Mouse (Mus musculus) midbrain, embryonic 16.5 days (tissue): ENCODE measurements at regions not wholly inside any gene's neighbourhood (a gene's known extent, or its start where the extent isn't known, plus 50 kb on each side); places are given as distances from the start of the nearest gene placed in this dataset.

Experiments used
- ATAC-seq: fragments of 200-750 bp; cut with Nextera tagmentation; 2 replicates; pipeline ENCODE4 v1.8.0; 2017; ENCODE audit warnings: moderate TSS enrichment
- H3K27ac ChIP-seq: fragments of 300-500 bp; sonication (generic); 2 replicates; pipeline ENCODE4 v1.5.1; 2014; ENCODE audit warnings: mild to moderate bottlenecking, low read length, mixed read lengths
- H3K27me3 ChIP-seq: fragments of 300-500 bp; sonication (generic); 2 replicates; pipeline ENCODE4 v1.6.1; 2014; ENCODE audit warnings: low read depth, low read length, mixed read lengths; ENCODE audit not compliant: control insufficient read depth, insufficient read depth
- H3K36me3 ChIP-seq: fragments of 300-500 bp; sonication (generic); 2 replicates; pipeline ENCODE4 v1.6.1; 2014; ENCODE audit warnings: mild to moderate bottlenecking, low read length, moderate library complexity, mixed read lengths; ENCODE audit not compliant: control insufficient read depth, insufficient read depth
- H3K4me1 ChIP-seq: fragments of 300-500 bp; sonication (generic); 2 replicates; pipeline ENCODE4 v1.6.1; 2014; ENCODE audit warnings: mild to moderate bottlenecking, low read length, mixed read lengths; ENCODE audit not compliant: control insufficient read depth, insufficient read depth
- H3K4me2 ChIP-seq: fragments of 300-500 bp; sonication (generic); 2 replicates; pipeline ENCODE4 v1.6.1; 2014; ENCODE audit warnings: mild to moderate bottlenecking, low read length, mixed read lengths
- H3K4me3 ChIP-seq: fragments of 300-500 bp; sonication (generic); 2 replicates; pipeline ENCODE4 v1.5.1; 2014; ENCODE audit warnings: low read depth, mild to moderate bottlenecking, low read length, moderate library complexity, mixed read lengths
- H3K9ac ChIP-seq: fragments of 300-500 bp; sonication (generic); 2 replicates; pipeline ENCODE4 v1.6.1; 2014; ENCODE audit warnings: low read depth, low read length, mixed read lengths
- H3K9me3 ChIP-seq: fragments of 300-500 bp; sonication (generic); replicated peaks from 2 replicates; pipeline ENCODE4 v1.6.1; 2014; ENCODE audit warnings: mild to moderate bottlenecking, low read length, mixed read lengths; ENCODE audit not compliant: control insufficient read depth, poor library complexity, severe bottlenecking
- WGBS: fragments of 180-500 bp; shearing (Covaris S2); extraction: QIAGEN DNeasy Blood & Tissue Kit; methylation state at CpG from one replicate; pipeline ENCODE4 v1.1.7; 2014; 5-methylcytosine and 5-hydroxymethylcytosine counted together

DNA sequence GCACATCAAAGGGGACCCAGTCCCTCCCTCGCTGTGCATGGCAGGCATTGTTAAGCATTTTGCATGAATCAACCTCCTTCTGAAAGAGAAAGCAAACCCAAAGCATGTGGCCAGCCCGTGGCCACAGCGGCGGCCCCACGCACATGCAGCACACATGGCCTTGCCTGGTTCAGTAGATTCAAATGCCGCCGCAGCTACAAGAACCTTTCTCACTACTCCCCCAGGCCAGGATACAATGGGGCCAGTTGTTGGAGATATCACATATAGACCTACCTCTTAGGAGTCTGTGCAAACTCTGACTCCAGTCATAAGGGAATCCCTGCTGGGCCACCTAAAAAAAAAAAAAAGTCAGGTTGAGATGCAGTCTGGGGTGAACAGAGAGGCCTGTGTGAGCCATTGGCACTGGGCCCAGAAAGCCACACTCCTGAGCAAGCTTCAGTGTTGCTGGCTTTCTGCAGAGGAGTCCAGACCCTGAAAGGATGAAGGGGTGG is 329.4 kb upstream of the Jarid2 start:
- H3K9me3 ChIP-seq: no peaks in the 10 kb centered on the region
- H3K4me3 ChIP-seq: no peak overlapping the region
- no peak overlapping the region for H3K27ac ChIP-seq
- ATAC-seq: no peak
- 54% methylated on average over 7 of the region's 7 CpGs for WGBS
- no peak overlapping the region for H3K9ac ChIP-seq
- H3K36me3 ChIP-seq: no peaks in the 10 kb centered on the region
- H3K4me1 ChIP-seq: no peaks in the 10 kb centered on the region
- no peak overlapping the region for H3K4me2 ChIP-seq
- no peaks in the 10 kb centered on the region; the same call in 1 of the 2 replicates for H3K27me3 ChIP-seq

DNA sequence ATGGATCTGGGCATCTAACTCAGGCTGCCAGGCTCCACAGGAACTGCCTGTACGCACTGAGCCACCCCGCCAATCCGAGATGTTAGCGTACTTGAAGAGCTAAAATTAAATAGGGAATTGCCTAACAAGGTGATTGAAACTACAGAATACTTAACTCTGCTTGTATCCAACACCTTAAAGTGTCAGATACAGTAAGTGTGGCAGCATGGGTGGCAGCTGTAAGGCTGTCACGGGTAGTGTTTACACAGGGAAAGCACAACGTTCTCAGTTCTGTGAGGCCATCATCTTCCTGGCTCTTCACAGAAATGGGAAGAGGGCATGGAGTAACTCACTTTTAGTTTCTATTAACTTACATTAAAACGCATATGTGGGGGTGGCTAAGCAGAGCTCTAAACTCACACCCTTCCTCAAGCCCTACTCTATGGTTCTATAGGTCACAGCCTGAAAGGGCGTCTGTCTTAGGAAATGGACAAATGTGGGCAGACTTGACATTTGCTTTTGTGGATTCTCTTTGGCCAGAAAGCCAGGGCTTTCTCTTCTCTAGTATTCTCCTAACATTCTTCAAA is 325.2 kb upstream of the Jarid2 start:
- H3K27ac ChIP-seq: no peak overlapping the region
- H3K9ac ChIP-seq: no peak overlapping the region
- no peaks in the 10 kb centered on the region for H3K4me1 ChIP-seq
- H3K9me3 ChIP-seq: no peaks in the 10 kb centered on the region
- no peaks in the 10 kb centered on the region for H3K36me3 ChIP-seq
- H3K4me2 ChIP-seq: no peak overlapping the region
- no peaks in the 10 kb centered on the region for H3K27me3 ChIP-seq
- ATAC-seq: no peak
- 91% methylated on average over 8 of the region's 8 CpGs for WGBS
- H3K4me3 ChIP-seq: no peak overlapping the region

GRCm38 (mm10) chr13:44407307-44407706 is 322.0 kb upstream of the Jarid2 start:
- no peak overlapping the region for H3K4me3 ChIP-seq
- WGBS: 92% methylated on average over 2 of the region's 2 CpGs

DNA sequence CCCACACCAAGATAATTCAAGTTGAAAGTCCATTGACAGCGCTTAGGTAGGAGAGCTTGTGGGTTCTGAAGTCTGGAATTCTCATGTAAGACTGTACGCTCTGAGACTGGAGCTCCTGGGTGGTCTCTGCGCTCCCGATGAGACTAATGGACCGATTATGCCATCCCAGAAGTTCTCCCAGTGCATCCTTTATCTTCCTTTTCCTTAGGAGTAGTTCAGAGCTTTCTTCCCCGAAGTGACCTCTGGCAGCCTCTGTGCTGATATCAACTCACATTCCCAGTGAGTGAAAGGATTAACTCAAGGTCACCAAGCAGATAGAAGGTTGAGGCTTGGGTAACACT is 320.7 kb upstream of the Jarid2 start:
- H3K36me3 ChIP-seq: no peaks in the 10 kb centered on the region
- no peak for ATAC-seq
- H3K4me3 ChIP-seq: no peak overlapping the region
- no peaks in the 10 kb centered on the region for H3K4me1 ChIP-seq
- H3K9me3 ChIP-seq: no peaks in the 10 kb centered on the region
- H3K4me2 ChIP-seq: no peak overlapping the region
- 89% methylated on average over 6 of the region's 6 CpGs for WGBS
- H3K9ac ChIP-seq: no peak overlapping the region
- H3K27ac ChIP-seq: no peak overlapping the region
- no peaks in the 10 kb centered on the region for H3K27me3 ChIP-seq

More at GRCm38 (mm10) chr13:44407307-44407706, 322.0 kb upstream of the Jarid2 start:
- Histone ChIP-seq H3K27me3 (no peaks in the 10 kb centered on the region), H3K4me1 (no peaks in the 10 kb centered on the region), H3K4me2 (no peak overlapping the region), H3K9ac (no peak overlapping the region), H3K36me3 (no peaks in the 10 kb centered on the region), H3K27ac (no peak overlapping the region), H3K9me3 (no peaks in the 10 kb centered on the region)
- no peak for ATAC-seq

- no peak overlapping the region for H3K27ac ChIP-seq
- H3K27me3 ChIP-seq: no peaks in the 10 kb centered on the region
- no peaks in the 10 kb centered on the region for H3K36me3 ChIP-seq
- H3K9ac ChIP-seq: no peak overlapping the region
- no peak for ATAC-seq
- no peaks in the 10 kb centered on the region for H3K9me3 ChIP-seq
- no peaks in the 10 kb centered on the region for H3K4me1 ChIP-seq
- WGBS: 70% methylated on average over 14 of the region's 14 CpGs
- H3K4me2 ChIP-seq: no peak overlapping the region
- no peak overlapping the region for H3K4me3 ChIP-seq
Measured at GRCm38 (mm10) chr13:44408960-44409719, 320.1 kb upstream of the Jarid2 start.

DNA sequence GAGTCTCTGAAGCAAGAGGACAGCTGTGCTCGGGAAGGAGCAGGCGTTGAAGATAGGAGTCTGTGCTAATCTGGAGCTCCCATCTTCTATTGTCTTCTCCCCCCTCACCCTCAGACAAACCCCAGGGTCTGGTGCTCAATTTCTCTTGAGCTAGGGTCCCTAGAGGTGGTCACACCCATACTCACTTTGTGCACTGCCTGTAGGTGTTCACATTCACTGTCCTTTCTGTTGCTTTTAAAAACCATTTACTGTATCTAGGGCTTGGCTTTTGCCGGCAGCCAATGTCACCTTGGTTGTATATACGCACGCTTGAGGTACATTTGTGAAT is 319.6 kb upstream of the Jarid2 start:
- no peak for ATAC-seq
- H3K27me3 ChIP-seq: no peaks in the 10 kb centered on the region
- H3K9me3 ChIP-seq: no peaks in the 10 kb centered on the region
- no peak overlapping the region for H3K9ac ChIP-seq
- H3K4me3 ChIP-seq: no peak overlapping the region
- 85% methylated on average over 5 of the region's 5 CpGs for WGBS
- H3K4me1 ChIP-seq: no peaks in the 10 kb centered on the region
- H3K36me3 ChIP-seq: no peaks in the 10 kb centered on the region
- H3K27ac ChIP-seq: no peak overlapping the region
- H3K4me2 ChIP-seq: no peak overlapping the region

DNA sequence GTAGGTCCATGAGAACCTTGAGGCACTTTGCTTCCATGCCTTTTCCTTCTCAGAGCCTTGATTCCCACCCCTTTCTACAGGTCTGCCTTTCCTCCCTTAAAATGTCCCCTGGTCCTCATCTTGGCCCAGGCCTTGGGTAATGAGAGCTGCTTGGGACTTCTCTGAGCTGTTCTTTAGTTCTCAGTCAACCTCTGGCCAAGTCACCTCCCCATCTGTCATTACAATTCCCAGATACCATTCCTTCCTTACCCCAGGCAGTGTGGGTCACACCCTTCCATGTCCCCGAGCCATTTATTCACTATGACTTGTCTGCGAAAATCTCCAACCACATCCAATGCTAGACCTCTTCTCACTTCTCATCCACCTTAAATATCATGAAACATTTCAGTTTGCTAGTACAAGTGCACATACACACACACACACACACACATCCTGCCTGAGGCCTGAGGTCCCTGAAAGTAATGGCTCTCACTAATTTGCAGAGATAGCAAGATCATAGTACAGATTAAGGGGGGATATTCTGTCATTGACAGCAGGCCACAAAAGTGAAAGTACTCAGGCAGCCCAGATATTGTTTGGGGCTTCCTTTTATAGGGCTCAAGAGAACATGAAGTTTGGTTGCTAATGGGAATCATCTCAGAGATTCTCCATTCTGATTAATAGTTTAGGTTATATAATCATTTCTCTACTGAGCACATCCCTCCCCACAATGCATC is 317.3 kb upstream of the Jarid2 start:
- no peak for ATAC-seq
- Histone ChIP-seq H3K9ac (no peak overlapping the region), H3K36me3 (no peaks in the 10 kb centered on the region), H3K4me3 (no peak overlapping the region), H3K4me2 (no peak overlapping the region), H3K27me3 (no peaks in the 10 kb centered on the region), H3K27ac (no peak overlapping the region), H3K4me1 (no peaks in the 10 kb centered on the region; the same call in 1 of the 2 replicates), H3K9me3 (no peaks in the 10 kb centered on the region)
- 96% methylated on average over 2 of the region's 2 CpGs for WGBS

GRCm38 (mm10) chr13:44413305-44413704 is 316.0 kb upstream of the Jarid2 start:
- H3K36me3 ChIP-seq: no peaks in the 10 kb centered on the region
- no peak overlapping the region for H3K27ac ChIP-seq
- H3K9ac ChIP-seq: no peak overlapping the region
- no peak for ATAC-seq
- no peaks in the 10 kb centered on the region; the same call in none of the 2 replicates for H3K4me1 ChIP-seq
- no peak overlapping the region for H3K4me3 ChIP-seq
- H3K27me3 ChIP-seq: no peaks in the 10 kb centered on the region
- H3K4me2 ChIP-seq: no peak overlapping the region
- no peaks in the 10 kb centered on the region for H3K9me3 ChIP-seq
- 83% methylated on average over 9 of the region's 9 CpGs for WGBS

- Histone ChIP-seq H3K4me3 (no peak overlapping the region), H3K27ac (no peak overlapping the region), H3K9ac (no peak overlapping the region), H3K4me2 (no peak overlapping the region), H3K9me3 (no peaks in the 10 kb centered on the region), H3K36me3 (no peaks in the 10 kb centered on the region), H3K4me1 (peaks cover 4% of the 10 kb centered on the region), H3K27me3 (no peaks in the 10 kb centered on the region)
- 73% methylated on average over 7 of the region's 7 CpGs for whole genome bisulfite sequencing
- ATAC-seq: no peak
Measured at GRCm38 (mm10) chr13:44415971-44416370, 313.3 kb upstream of the Jarid2 start.
